Mouse (Mus musculus) intestine, postnatal 0 days (tissue): ENCODE results near the gene AC109138.7. TPM values are rescaled to one million over a fixed set of nuclear protein-coding genes. Genes with fewer than 3 reads are reported as not detected.
A peak's percentile ranks its signal among the peaks of the same experiment; 100 is the strongest.

Experiments
- ATAC-seq: fragments of 200-750 bp; cut with Nextera tagmentation; 2 replicates; pipeline ENCODE4 v1.8.0; 2017; ENCODE audit warnings: mild to moderate bottlenecking, moderate TSS enrichment, moderate library complexity
- H3K27ac ChIP-seq: fragments of 300-500 bp; sonication (generic); 2 replicates; pipeline ENCODE4 v1.5.1; 2014; ENCODE audit warnings: mild to moderate bottlenecking, low read depth, low read length, moderate library complexity
- H3K27me3 ChIP-seq: fragments of 300-500 bp; sonication (generic); replicated peaks from 2 replicates; pipeline ENCODE4 v1.6.1; 2014; ENCODE audit warnings: low read length, mixed read lengths; ENCODE audit not compliant: control insufficient read depth, insufficient read depth
- H3K36me3 ChIP-seq: fragments of 300-500 bp; sonication (generic); 2 replicates; pipeline ENCODE4 v1.6.1; 2014; ENCODE audit warnings: mild to moderate bottlenecking, moderate library complexity; ENCODE audit not compliant: control insufficient read depth, insufficient read depth
- H3K4me1 ChIP-seq: fragments of 300-500 bp; sonication (generic); replicated peaks from 2 replicates; pipeline ENCODE4 v1.6.1; 2014; ENCODE audit warnings: antibody characterized with exemption, low read length, mixed read lengths; ENCODE audit not compliant: control insufficient read depth, insufficient read depth
- H3K4me2 ChIP-seq: fragments of 300-500 bp; sonication (generic); replicated peaks from 2 replicates; pipeline ENCODE4 v1.6.1; 2014; ENCODE audit warnings: low read depth, mild to moderate bottlenecking, moderate library complexity
- H3K4me3 ChIP-seq: fragments of 300-500 bp; sonication (generic); 2 replicates; pipeline ENCODE4 v1.5.1; 2014; ENCODE audit warnings: low read depth, low read length
- H3K9ac ChIP-seq: fragments of 300-500 bp; sonication (generic); 2 replicates; pipeline ENCODE4 v1.6.1; 2014; ENCODE audit warnings: mild to moderate bottlenecking, low read depth, low read length
- H3K9me3 ChIP-seq: fragments of 300-500 bp; sonication (generic); 2 replicates; pipeline ENCODE4 v1.6.1; 2016; ENCODE audit warnings: mixed run types; ENCODE audit not compliant: control insufficient read depth
- CTCF ChIP-seq: sonication (generic); IDR thresholded peaks from 2 replicates; pipeline ENCODE4 v1.5.1; 2016; ENCODE audit warnings: low read depth, mild to moderate bottlenecking, control low read depth, antibody characterized with exemption, moderate library complexity
- WGBS: fragments of 180-500 bp; shearing (Covaris S2); extraction: QIAGEN DNeasy Blood & Tissue Kit; methylation state at CpG from one replicate; pipeline ENCODE4 v1.1.7; 2014; 5-methylcytosine and 5-hydroxymethylcytosine counted together
- polyA plus RNA-seq: library from polyadenylated mRNA; unstranded; fragments of >200 nt; fragmentation: Nextera tagmentation; extraction: Ambion mirVana; gene quantifications from 2 replicates; pipeline ENCODE4 v1.2.1, GENCODE M21; 2015

The AC109138.7 gene
- polyA plus RNA-seq, 1 experiment from 2014 or later, result not detected

DNA sequence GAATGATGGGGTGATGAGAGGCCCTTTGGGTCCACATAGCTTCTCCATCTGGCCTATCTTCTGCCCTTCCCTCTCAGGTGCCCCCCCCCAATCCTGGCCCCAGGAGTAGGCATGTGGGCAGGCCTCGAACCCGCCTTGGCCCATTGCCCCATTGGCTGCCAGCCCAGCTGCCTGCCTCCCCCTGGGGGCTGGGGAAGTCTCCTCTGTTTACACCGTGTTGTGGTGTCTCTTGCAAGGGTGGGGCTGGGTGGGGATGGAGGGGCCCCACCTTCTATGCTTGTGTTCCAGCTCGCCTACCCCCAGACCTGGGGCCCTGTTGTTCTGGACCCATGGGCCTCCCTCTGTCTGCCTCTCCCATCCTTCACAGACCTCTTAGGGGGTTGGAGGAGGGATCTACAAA, 6.3 kb downstream of the AC109138.7 start:
- no peak for TF ChIP-seq CTCF
- ATAC-seq, result no peak
- peak overlapping the region; percentile 52 for H3K4me2 ChIP-seq
- 0 out of 2 replicates have a peak overlapping the region, but pooled peaks have one; percentile 11 for H3K9ac ChIP-seq
- WGBS, result 21% methylated on average over 4 of the region's 4 CpGs
- peak overlapping the region; percentile 64; the same call in 1 of the 2 replicates for H3K27ac ChIP-seq
- no peaks in the 10 kb centered on the region for H3K9me3 ChIP-seq
- no peak overlapping the region for H3K4me3 ChIP-seq
- peaks cover 16% of the 10 kb centered on the region for H3K4me1 ChIP-seq
- H3K36me3 ChIP-seq, result no peaks in the 10 kb centered on the region
- no peaks in the 10 kb centered on the region for H3K27me3 ChIP-seq

DNA sequence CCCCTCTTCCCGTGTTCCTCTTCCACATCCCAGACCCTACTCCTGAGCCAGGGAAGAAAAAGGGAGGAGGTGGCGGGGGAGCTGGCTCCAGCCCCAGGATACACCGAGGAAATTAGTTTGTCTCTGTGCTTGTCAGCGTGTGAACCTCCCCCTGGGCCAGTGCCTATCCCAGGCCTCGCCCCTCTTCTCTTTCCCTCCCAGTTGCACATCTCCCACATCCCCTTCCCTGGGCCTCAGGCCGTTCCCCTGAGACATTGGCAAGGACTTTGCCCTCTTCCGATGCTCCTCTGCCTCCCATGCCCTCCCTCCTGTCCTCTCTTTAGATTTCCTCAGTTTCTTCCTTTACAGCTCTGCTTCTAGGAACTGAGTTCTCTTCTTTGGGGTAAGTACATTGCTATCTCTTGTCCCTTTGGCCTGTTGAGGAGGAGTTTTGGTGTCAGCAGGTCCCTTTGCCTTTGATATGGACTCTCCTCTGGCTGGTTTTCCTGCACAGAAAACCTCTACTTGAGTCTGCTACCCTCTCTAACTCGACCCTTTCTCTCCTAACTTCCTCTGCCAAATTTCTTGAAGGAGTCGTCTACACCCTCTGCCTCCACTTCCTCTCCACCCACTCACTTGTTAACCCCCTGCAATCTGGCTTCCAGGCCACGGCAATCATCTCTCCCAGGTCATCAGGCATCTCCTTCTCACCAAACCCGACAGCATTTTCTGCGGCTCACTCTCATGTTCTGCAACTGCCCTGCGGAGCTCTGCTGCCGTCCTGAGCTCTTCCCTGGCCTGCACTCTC, 7.0 kb downstream of the AC109138.7 start:
- Histone ChIP-seq H3K4me1 (peaks cover 16% of the 10 kb centered on the region), H3K4me2 (peak overlapping the region; percentile 52), H3K36me3 (no peaks in the 10 kb centered on the region), H3K9ac (peak overlapping the region; percentile 31; the same call in 1 of the 2 replicates), H3K9me3 (no peaks in the 10 kb centered on the region), H3K27ac (peak overlapping the region; percentile 64; the same call in 1 of the 2 replicates), H3K4me3 (peak overlapping the region; percentile 11), H3K27me3 (no peaks in the 10 kb centered on the region)
- TF ChIP-seq CTCF, result no peak
- WGBS, result 16% methylated on average over 14 of the region's 14 CpGs
- ATAC-seq, result peak; percentile 65

DNA sequence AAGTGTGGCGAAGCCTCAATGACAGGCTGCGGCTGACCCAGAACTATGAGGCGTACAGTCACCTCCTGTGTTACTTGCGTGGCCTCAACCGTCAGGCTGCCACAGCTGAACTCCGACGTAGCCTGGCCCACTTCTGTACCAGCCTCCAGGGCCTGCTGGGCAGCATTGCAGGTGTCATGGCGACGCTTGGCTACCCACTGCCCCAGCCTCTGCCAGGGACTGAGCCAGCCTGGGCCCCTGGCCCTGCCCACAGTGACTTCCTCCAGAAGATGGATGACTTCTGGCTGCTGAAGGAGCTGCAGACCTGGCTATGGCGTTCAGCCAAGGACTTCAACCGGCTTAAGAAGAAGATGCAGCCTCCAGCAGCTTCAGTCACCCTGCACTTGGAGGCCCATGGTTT, 8.0 kb downstream of the AC109138.7 start:
- Histone ChIP-seq H3K4me3 (no peak overlapping the region), H3K4me2 (peak overlapping the region; percentile 52), H3K27ac (no peak overlapping the region), H3K36me3 (no peaks in the 10 kb centered on the region), H3K27me3 (no peaks in the 10 kb centered on the region), H3K9ac (no peak overlapping the region), H3K4me1 (peaks cover 16% of the 10 kb centered on the region), H3K9me3 (no peaks in the 10 kb centered on the region)
- ATAC-seq, result no peak
- WGBS, result 51% methylated on average over 11 of the region's 11 CpGs
- TF ChIP-seq CTCF, result no peak

DNA sequence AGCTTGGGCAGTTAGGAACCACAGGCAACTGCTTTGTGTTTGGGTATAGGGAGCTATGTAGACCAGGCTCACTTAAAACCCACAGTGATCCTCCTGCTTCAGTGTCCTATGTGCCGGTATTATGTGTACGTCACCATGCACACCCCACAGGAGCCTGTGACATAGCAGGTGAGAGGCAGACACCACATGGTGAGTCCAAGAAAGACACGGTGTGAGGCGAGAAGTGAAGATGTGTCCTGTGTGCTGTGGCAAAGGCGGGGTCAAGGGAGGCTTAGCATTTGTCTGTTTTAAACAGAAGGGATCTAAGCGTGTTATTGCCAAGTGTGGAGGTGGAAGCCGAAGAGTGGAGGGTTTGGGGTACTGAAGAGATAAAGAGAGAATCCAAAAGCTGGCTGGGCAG, 12.6 kb downstream of the AC109138.7 start:
- no peaks in the 10 kb centered on the region for H3K27me3 ChIP-seq
- WGBS, result 88% methylated on average over 7 of the region's 7 CpGs
- no peak overlapping the region for H3K9ac ChIP-seq
- TF ChIP-seq CTCF, result no peak
- H3K4me3 ChIP-seq, result no peak overlapping the region
- H3K9me3 ChIP-seq, result no peaks in the 10 kb centered on the region
- no peak for ATAC-seq
- H3K4me1 ChIP-seq, result peaks cover 12% of the 10 kb centered on the region
- H3K27ac ChIP-seq, result no peak overlapping the region
- H3K36me3 ChIP-seq, result no peaks in the 10 kb centered on the region
- H3K4me2 ChIP-seq, result no peak overlapping the region

- 67% methylated on average over 5 of the region's 5 CpGs for WGBS
- Histone ChIP-seq H3K4me3 (no peak overlapping the region), H3K36me3 (no peaks in the 10 kb centered on the region), H3K27ac (no peak overlapping the region), H3K9me3 (no peaks in the 10 kb centered on the region), H3K4me1 (peaks cover 7% of the 10 kb centered on the region), H3K4me2 (no peak overlapping the region), H3K9ac (no peak overlapping the region), H3K27me3 (no peaks in the 10 kb centered on the region)
- TF ChIP-seq CTCF, result no peak
- no peak for ATAC-seq
Observed at GRCm38 (mm10) chr19:4227446-4227845, 13.3 kb downstream of the AC109138.7 start.

DNA sequence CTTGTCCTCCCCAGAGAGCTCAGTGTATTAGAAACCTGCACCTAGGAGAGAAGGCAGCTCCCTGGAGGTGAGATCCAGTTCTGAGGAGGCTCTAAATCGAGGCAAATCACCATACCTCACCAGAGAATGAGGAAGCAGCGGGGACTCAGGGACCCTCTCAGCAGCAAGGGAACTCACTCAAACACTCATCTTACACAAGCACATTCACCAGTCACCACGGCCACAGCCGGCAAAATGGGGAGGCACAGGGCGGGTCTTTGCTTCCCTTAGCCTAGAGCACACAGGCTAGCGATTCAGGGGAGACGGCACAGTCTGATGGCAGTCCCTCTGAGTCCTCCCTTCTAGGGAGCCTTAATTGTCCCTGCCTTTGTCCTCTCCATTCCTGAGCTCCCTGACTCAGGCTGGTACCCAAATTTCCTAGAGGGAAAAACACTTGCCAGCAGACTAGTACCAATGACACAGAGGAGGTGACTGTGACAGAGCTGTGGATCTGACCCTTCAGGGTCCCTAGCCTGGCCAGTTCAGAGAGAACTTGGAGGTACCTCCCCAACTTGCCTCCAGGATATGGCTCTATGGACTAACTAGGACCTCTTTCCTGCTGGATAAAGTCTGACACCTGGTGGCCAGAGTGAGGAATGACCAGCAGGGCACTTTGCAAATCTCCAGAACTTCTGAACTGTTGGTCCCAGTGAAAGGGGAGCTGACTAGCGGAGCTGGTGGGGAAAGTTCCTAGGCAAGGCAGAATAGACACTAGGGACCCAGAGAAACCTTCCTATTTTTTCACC, 13.9 kb downstream of the AC109138.7 start:
- ATAC-seq, result no peak

More for the DNA sequence above, 13.9 kb downstream of the AC109138.7 start:
- TF ChIP-seq CTCF, result peak; percentile 97
- peaks cover 7% of the 10 kb centered on the region for H3K4me1 ChIP-seq
- no peaks in the 10 kb centered on the region for H3K9me3 ChIP-seq
- no peaks in the 10 kb centered on the region for H3K27me3 ChIP-seq
- H3K4me2 ChIP-seq, result 0 out of 2 replicates have a peak overlapping the region, but pooled peaks have one; percentile 1
- H3K36me3 ChIP-seq, result no peaks in the 10 kb centered on the region
- 20% methylated on average over 8 of the region's 8 CpGs for WGBS
- no peak overlapping the region for H3K27ac ChIP-seq
- no peak overlapping the region for H3K9ac ChIP-seq
- no peak overlapping the region for H3K4me3 ChIP-seq
